Mouse (Mus musculus): ENCODE measurements around the gene Apol9b.
"Not testable (repeated sequence)": the region's sequence is repeated elsewhere in the genome, so short reads cannot be mapped to it uniquely, and the experiment has no call there.

The Apol9b gene

DNA sequence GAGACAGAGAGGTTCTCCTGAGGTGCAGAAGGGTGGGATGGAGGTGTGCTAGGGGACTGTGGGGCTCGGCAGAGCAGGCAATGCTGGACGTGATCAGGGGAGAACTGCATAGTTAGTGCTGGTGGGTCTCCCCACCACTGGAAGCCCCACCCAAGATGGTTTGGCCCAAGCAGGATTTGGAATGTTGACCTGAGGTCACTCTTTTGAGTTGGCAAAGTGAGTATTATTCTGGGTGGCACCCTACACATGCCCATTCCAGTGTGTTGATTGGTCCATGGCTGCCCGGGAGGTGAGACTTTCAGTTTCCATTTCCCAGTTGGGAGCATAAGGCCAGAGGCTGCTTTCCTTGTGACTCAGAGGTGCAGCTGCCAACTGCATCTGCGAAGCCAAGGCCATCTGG lies at the start of gene Apol9b:
TSS of gene Apol9b (plus strand) at position 301 of the 400 bp plus-strand sequence.
- DNase-seq (ENCODE audit: low spot score) = not testable (repeated sequence)

DNA sequence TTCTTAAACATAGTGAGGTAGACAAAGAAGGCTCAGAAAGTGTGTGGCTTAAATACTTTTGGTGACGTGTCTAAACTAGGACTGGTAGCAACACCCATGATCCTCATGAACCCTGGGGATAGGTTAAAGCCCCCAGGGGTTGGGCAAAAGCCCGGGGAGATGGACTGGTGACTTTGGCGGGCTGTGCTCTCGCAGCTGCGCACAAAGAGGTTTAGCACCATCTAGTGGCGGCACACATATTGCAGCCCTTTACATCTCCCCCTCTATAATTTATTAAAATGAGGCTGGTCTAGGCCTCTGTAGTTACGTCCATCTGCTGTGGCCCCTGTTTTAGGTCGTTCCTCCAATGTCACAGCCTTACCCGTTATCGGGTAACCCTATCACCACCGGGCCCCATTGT lies 44.9 kb upstream of the Apol9b start:
- DNase-seq (ENCODE audit: low spot score) = not testable (repeated sequence)

GRCm38 (mm10) chr15:77691532-77692311 lies 37.1 kb upstream of the Apol9b start:
- DNase-seq (ENCODE audit: low spot score) = not testable (repeated sequence)

- DNase-seq (ENCODE audit: low spot score) = not testable (repeated sequence)
These were observed 34.0 kb upstream of the Apol9b start for GRCm38 (mm10) chr15:77694687-77695295.

- DNase-seq (ENCODE audit: low spot score) = not testable (repeated sequence)
These were observed 30.2 kb upstream of the Apol9b start, which contains the start of gene Apol7e for GRCm38 (mm10) chr15:77698656-77699055. TSS of gene Apol7e (plus strand) at chr15:77698857.

- not testable (repeated sequence) for DNase-seq (ENCODE audit: low spot score)
These were observed 23.5 kb upstream of the Apol9b start for GRCm38 (mm10) chr15:77705306-77705705.

- DNase-seq (ENCODE audit: low spot score) = not testable (repeated sequence)
These were observed 19.9 kb upstream of the Apol9b start for GRCm38 (mm10) chr15:77708936-77709335.

DNA sequence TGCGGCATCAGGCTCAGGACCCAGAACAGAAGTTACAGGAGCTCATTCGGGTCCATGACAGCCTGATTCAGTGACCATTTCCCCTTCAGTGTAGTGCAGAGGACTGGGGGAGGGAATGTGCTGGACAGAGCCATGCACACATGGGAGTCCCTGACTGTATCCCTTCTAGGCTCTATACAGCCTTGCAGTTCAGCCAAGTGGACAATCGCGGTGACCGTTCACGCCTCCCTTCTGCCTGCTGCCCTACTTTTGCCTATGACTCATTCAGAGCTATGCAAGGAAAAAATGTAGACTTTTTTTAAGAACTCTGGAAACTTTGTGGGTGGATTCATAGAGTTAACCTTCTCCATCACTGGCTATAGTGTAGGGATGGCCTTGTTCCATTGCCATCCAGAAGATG lies 10.6 kb upstream of the Apol9b start:
- DNase-seq (ENCODE audit: low spot score) = not testable (repeated sequence)

GRCm38 (mm10) chr15:77721509-77721908 lies 7.3 kb upstream of the Apol9b start:
- DNase-seq (ENCODE audit: low spot score) = not testable (repeated sequence)

DNA sequence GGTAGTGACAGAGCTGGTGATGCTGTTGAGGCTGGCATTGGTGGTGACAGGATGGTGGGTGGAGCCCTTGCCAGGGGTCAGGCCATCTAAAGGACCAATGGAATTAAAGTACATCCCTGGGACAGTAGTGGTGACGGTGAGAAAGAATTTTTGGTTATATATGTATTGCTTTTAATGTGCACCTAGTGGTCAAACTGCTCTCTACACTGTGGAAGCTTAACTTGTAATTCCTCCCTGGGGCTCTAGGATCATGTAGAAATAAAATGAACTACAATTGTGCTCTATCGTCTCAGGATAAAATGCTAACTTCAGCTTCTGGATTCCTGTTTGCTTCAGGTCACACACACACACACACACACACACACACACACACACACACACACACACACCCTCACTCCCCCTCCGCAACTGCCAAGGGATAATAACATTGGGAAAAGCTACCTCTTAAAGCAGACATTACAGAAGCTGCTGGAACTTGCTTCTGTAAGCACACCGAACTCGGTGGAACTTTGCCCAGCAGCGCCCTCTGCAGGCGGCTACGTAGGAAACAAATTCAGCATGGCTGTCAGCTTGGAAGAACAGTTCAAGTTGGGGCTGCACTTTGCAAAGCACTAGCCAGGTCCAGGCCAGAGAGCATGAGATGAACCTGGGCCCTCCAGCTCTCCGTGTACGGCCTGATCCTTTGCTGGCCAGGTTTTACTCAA lies 4.5 kb upstream of the Apol9b start:
- DNase-seq (ENCODE audit: low spot score) = not testable (repeated sequence)

GRCm38 (mm10) chr15:77725393-77726020 lies 3.3 kb upstream of the Apol9b start:
- not testable (repeated sequence) for DNase-seq (ENCODE audit: low spot score)

- not testable (repeated sequence) for DNase-seq (ENCODE audit: low spot score)
These were observed 1.7 kb upstream of the Apol9b start for GRCm38 (mm10) chr15:77727139-77727538.

DNA sequence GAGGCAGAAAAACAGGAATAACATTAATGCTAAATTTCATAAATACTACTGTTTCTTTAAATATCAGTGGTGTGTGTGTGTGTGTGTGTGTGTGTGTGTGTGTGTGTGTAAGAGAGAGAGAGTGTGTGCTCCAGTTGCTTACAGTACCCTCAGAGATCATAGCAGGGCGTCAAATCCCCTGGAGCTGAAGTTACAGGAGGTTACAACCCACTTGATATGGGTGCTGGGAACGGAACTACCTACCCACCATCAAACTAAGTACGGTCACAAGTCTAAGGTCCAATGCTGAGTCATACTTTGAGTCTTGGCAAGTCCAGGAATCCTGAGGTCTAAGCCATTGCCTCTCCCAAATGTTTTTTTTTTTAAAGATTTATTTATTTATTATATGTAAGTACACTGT lies 1.1 kb upstream of the Apol9b start:
- DNase-seq (ENCODE audit: low spot score) = not testable (repeated sequence)

DNA sequence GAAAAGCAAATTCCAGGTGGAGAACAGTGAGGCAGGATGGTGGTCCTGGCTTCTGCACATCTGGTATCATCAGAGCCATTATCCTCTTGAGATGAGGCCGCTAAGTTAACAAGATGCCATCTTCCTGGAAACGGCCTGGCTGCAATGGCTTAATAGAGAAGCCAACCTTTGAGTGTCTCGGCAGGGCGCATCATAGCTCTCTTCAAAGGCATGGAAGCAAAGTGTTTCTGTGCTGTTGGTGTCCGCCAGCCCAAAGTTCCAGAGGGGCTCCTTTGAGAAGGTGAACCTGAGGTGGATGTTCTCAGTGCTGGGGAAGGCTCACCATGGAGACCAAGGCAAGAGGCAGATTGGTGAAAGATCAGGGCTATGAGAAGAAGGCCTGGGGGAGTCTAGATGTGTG lies 2.8 kb downstream of the Apol9b start:
- no peak for DNase-seq (ENCODE audit: low spot score)

DNA sequence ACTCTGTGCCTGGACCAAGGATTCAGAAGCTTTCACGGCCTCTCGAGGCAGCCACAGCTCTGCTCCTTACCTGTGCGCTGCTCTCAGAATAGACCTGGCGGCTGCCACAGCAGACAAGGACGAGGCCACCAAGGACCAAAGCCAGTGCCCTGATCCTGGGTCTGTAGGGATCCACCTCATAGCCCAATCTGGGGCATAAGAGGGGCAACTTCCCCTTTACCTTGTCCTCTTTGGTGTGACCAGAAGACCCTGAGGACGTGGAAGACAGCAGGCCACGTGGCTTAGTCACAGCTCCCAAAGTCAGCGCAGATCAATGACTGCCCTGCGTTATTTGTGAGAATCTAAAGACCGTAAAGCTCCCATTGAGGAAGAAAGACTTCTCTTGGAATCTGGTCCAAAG lies 4.0 kb downstream of the Apol9b start:
- DNase-seq (ENCODE audit: low spot score) = not testable (repeated sequence)

- not testable (repeated sequence) for DNase-seq (ENCODE audit: low spot score)
These were observed 4.5 kb downstream of the Apol9b start for GRCm38 (mm10) chr15:77733380-77733779.

DNA sequence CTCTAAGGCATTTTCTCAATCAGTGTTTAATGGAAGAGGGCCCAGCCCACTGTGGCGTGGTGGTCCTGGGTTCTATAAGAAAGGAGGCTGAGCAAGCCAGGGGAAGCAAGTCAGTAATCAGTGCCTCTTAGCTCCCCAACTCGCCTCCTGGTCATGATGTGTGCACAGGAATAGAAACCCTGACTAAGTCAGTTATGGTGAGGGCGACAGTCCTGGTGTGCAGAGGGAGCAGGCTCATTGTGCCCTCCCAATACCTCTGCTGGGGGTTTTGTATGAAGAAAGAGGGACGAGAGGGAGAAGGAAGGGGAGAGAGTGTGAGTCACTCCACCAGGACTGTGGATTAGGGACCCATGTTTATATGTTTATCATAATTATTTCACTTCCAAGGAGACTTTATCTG lies 5.1 kb downstream of the Apol9b start:
- not testable (repeated sequence) for DNase-seq (ENCODE audit: low spot score)

DNA sequence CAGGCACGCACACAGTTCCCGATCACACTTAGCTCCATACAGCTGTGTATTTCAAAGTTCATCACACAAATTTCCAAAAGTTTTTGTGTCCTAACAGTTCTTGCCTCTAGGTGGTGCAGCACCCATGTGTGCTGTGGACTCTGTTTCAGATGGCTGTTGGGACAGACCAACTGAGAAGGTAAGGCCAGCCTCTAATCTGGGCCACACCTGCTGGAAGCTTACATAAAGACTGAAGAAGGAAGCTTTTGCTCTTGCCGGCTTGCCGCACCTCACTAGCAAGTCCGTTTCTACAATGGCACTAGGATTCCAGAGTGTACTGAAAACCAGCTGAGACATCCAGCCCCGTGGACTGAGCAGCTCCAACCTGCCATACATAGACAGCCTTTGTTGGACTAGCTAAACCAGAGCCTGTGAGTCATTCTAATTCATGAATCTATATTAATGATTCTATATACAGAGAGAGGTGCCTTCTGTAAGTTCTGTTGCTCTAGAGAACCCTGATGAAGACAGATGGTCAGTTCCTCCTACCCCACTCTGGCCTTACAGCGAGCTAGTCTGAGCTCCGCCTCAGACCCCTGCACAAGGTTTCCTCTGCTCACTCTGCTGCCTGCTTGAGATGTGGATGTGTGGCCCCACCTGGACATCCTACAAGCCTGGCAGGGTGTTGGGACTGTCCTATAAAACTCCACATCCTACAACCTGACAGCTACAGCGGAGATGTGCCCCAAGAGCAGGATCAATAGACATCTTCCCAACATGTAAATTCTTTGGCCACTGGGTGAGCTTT lies 11.9 kb downstream of the Apol9b start:
- no peak for DNase-seq (ENCODE audit: low spot score)

GRCm38 (mm10) chr15:77741556-77741955 lies 12.7 kb downstream of the Apol9b start:
- DNase-seq (ENCODE audit: low spot score) = not testable (repeated sequence)

- no peak for DNase-seq (ENCODE audit: low spot score)
These were observed 15.8 kb downstream of the Apol9b start for GRCm38 (mm10) chr15:77744632-77745031.

DNA sequence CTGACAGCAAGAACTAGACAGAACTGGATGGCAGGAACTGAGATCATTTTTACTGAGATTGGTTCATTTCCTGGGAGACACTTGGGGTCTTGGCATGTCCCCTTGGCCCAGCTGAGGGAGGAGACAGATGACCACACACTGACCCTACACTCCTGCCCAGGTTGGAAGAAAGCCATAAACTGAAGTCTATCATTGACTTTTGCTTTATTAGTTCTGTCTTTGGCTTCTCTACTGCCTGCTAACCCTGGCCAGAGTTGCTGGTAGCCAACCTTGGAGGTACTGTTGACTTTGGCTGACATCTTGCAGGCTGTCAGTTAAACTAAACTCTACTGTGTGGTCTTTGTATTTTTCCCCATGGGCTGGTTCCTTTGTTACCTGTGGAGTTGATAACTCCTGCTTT lies 16.2 kb downstream of the Apol9b start:
- DNase-seq (ENCODE audit: low spot score) = no peak

Measured in ovary, adult 18-20 months (tissue).